Mouse (Mus musculus) erythroblast, adult 5-6 weeks (primary cell): ENCODE data around the gene Acat2. TPM values are rescaled to one million over a fixed set of nuclear protein-coding genes. Genes with fewer than 3 reads are reported as not detected.
"Not testable (repeated sequence)": the region's sequence is repeated elsewhere in the genome, so short reads cannot be mapped to it uniquely, and the experiment has no call there.

ENCODE experiments used
- ATAC-seq: replicated peaks from 2 replicates; pipeline ENCODE4 v1.8.0; 2016; ENCODE audit warnings: moderate number of reproducible peaks, mild to moderate bottlenecking, moderate TSS enrichment, inconsistent platforms; ENCODE audit not compliant: poor library complexity, low FRiP score, severe bottlenecking
- total RNA-seq, 2 experiments: library from RNA; stranded (forward) in 1 of 2; stranded (reverse) in 1 of 2; fragments of 150-400 nt in 1 of 2; fragments of 200-764, 138-1000 nt in 1 of 2; gene quantifications; 2 replicates each; pipeline versions ENCODE4 v1.2.3 to v1.2.4; 2015 to 2017; ENCODE audit warnings: low replicate concordance in 2 of 2

Acat2 gene
- total RNA-seq, 2 experiments from 2014 or later: 3.1 to 5.2 TPM

DNA sequence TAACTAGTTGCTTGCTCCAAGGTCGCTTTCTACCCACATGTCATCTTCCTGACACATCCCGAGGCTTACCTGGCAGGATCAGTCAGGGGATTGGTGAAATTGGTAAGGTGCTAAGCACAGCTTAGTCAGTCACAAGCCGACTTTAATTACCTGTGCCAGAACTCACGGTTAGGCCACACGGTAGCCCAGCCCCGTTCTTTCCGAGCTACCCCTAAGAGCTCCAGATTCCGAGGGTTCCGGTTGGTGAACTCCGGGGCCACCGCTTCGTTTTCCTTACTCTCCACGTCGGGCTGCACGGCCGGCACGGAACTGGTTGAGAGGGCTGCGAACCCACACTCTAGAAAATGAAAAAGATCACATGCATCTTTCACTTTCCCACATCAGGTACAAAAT, 45.1 kb downstream of the Acat2 start, which contains the start of gene Tcp1:
Tcp1 (plus strand) TSS at position 214 of the 393 bp plus-strand sequence.
- ATAC-seq: peak; percentile 29

DNA sequence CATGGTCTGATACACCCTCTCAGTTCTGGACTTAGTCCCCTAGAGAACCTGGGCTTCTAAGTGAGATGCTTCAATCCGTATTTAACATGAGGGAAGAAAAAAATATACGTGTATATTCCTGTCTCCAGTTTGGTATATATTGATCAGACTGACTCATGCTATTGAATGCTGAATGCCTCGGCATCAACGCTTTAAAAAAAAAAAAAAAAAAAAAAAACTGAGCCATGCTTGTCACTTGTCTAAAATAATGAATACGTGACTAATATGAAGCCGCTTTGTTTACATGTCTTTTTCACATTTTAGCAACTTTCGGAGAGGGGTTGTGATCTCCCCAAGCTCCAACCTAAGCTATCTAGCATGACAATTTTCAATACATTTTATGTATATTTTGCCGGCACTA, 50.2 kb downstream of the Acat2 start:
- ATAC-seq: no peak

DNA sequence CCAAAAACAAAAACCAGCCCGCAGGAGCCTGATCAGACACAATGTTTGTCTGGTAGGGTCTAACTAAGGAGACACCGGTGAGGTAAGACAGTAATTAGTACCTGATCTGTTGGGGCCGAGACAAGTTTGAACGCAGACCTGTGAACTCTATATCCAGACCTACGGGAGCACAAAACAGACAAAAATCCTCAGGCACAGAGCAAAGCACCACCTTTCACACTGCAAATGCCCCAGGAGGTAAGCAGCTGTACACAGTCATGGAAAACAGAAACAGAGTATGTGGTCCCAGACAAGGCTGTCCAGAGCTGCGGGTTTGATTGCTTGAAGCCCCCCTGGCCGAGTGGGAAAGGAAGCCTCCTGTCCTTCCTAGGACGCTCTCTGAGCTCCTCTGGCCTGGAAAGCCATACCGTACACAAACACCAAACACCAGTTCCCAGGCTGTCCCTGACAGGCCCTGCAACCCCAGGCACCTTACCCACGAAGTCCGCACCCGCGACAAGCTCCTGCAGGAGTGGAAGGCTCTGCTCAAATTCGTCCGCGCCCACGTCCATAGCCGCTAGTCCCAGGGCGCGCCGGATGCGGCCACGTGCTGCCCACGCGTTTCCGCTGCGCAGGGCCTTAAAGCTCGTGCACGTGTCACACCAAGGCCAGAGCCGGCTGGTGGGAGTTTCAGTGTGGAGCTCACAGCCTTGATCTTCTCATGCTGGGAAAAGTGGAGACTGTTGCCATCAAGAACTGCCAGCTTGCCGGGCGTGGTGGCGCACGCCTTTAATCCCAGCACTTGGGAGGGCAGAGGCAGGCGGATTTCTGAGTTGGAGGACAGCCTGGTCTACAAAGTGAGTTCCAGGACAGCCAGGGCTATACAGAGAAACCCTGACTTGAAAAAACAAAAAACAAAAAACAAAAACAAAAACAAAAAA, 50.9 kb downstream of the Acat2 start, which contains the start of gene Pnldc1:
Pnldc1 (minus strand) TSS at position 870 of the 920 bp plus-strand sequence.
- no peak for ATAC-seq

DNA sequence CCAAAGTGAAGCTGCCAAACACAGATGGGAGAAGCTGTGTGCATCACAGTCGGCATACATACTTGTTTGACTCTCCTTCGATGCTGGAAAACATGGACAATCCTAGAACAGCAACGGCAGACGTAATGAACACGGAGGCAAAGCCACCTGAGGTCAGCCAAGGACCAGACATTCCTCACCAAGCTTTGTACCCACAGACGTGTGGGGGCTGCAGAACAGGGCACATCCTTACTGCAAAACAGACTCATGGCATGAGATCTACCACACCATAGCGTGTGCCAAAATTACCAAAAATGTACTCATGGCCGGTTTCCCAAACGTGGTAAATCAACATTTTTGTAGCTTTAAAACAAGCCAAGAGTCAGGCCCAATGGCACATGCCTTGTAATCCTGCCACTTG, 54.1 kb downstream of the Acat2 start:
- no peak for ATAC-seq

DNA sequence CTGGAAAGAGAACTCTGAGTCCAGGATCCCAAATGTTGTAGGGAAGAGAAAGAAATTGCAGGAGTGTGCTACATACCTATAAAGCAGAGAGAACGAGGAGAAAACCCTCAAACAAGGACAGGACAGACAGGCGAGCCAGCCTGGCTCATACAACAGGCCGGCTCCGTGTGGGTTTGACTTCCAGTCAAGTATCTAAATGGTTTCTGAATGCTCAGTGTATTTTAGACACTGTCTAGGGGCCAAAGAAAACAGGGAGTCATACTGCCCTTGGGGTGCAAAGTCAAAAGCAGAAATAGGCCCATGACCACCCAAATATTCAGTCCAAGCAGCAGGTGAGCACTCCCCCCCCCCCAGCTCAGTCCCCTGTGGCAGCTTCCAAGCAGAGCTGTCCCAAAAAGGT, 54.7 kb downstream of the Acat2 start:
- no peak for ATAC-seq

DNA sequence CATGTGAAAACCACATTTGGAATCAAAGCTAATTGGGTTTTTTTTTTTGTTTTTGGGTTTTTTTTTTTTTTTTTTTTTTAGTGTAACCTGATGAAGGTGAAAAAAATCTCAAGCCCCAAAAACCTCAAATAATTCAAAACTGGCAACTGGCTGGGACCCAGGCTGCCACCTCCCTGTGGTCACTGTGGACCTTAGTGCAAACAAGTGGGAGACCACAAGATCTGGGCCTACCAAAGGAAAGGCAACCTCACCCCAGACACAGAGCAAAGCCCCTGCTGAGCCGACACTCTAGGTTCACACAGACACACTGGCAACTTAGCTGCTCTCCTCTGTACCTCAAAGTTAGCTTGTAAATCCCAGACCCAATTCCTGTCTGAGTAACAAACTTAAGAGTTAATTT, 56.2 kb downstream of the Acat2 start:
- no peak for ATAC-seq

DNA sequence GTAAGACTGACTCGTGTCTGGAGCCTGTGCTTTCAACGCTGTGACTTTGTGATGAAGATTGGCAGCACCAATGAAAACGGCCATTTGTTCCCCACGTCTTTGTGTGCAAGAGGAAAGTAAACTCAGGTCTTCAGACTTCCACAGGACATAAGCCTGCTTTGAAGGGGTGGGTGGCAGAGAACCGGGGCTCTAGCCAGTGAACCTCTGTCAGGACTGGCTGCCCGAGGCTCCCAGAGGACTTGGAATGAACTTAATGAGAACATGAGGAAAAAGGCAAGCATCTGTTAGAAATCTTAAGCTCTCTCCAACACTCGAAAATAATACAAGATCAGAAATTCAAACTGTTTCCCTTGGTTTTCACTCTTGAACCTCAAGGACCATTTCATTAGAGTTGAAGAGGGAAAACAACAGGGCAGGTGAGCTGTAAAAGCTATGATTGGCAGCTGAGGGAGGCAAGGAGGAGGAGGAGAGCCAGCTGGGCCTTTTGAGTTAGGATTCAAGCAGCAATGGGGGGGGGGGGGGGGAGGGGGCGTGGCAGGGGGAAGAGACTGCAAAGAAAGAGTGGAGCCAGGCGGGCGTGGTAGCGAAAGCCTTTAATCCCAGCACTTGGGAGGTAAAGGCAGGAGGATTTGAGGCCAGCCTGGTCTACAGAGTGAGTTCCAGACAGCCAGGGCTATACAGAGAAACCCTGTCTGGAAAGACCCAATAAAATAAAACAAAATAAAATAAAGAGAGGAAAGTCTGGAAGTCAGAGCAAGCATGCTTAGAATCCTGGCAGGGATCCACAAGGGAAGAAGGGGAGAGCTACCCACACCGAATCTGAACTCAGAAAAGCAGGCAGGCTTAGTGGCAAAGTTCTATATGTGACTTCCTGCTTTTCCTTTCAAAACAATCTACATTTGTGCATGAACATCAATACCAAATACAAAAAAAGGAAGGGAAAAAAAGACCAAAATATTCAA, 56.9 kb downstream of the Acat2 start:
- ATAC-seq: no peak

DNA sequence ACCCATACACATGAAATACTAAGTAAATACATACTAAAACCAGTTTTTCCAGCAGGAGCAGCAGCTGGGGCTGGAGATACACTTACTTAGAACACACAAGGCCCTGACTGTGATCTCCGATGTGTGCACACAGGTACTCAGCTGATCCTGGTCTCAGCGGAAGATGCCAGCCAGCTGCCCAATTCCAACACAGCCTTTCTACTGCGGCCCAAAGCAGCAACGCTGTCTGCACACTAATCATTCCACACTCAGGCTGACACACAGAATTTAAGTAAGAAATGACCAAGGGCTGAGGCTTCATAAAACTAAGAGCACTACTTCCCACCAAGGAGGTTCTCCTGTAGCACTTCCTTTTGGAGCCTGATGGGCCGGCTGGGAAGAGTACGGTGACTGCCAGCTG, 58.3 kb downstream of the Acat2 start:
- no peak for ATAC-seq

DNA sequence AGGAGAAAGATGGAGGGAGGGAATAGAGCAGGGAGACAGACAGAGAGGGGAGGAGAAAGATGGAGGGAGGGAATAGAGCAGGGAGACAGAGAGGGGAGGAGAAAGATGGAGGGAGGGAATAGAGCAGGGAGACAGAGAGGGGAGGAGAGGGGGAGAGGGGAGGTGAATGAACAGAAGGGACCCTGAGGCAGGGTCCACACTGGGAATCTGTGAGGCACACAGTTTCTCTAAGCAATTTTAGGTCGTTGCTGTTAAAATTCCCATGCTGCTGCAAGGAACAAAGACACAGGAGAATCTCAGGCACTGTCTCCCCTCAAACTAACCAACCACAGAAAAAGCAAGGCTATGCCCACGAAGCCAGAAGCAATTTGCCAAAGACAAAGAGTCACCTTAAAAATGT, 61.9 kb downstream of the Acat2 start:
- ATAC-seq: not testable (repeated sequence)

DNA sequence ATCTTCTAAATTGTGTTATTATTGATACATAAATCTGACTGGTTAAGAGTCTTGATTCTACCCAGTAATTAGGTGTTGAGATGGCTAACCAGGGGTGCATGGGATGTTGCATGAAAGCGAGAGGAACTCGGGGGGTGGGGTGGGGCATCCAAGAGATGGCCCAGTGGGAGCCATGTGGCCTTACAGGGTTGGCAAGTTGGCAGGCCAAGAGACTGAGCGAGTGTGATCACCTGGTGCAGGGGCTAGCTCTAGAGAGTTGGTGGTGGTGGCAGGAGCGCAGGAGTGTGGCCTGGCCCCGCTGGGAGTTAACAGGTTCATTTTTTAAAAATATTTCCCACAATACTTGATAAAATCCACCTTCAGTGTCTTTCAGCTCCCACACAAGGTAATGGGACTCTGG, 62.9 kb downstream of the Acat2 start:
- ATAC-seq: no peak

Other genes starting within 250 kb of the Acat2 start
- 0.96 and 3.3 TPM in 2 replicates for gene Igf2r, start 191.1 kb downstream of the Acat2 start, total RNA-seq (2015; ENCODE audit: low replicate concordance)
- 4.9 TPM in 2 replicates for gene Igf2r, start 191.1 kb downstream of the Acat2 start, total RNA-seq (2017; ENCODE audit: low replicate concordance)
- gene Mas1, start 92.6 kb downstream of the Acat2 start, total RNA-seq (2015; ENCODE audit: low replicate concordance): not detected in 2 replicates
- gene Mas1, start 92.6 kb downstream of the Acat2 start, total RNA-seq (2017; ENCODE audit: low replicate concordance): not detected in 2 replicates
- gene Mrgprh, start 84.7 kb downstream of the Acat2 start, total RNA-seq (2015; ENCODE audit: low replicate concordance): not detected in 2 replicates
- not detected in 2 replicates for gene Mrgprh, start 84.7 kb downstream of the Acat2 start, total RNA-seq (2017; ENCODE audit: low replicate concordance)
- not detected in 2 replicates for gene Pnldc1, start 50.5 kb downstream of the Acat2 start, total RNA-seq (2015; ENCODE audit: low replicate concordance)
- not detected in 2 replicates for gene Pnldc1, start 50.5 kb downstream of the Acat2 start, total RNA-seq (2017; ENCODE audit: low replicate concordance)
- gene Tcp1, start 45.0 kb downstream of the Acat2 start, total RNA-seq (2015; ENCODE audit: low replicate concordance): 98.2 and 107 TPM in 2 replicates
- gene Tcp1, start 45.0 kb downstream of the Acat2 start, total RNA-seq (2017; ENCODE audit: low replicate concordance): 117 and 145 TPM in 2 replicates
- gene Mrpl18, start 44.4 kb downstream of the Acat2 start, total RNA-seq (2015; ENCODE audit: low replicate concordance): 44.4 and 51.4 TPM in 2 replicates
- gene Mrpl18, start 44.4 kb downstream of the Acat2 start, total RNA-seq (2017; ENCODE audit: low replicate concordance): 33.6 and 46.0 TPM in 2 replicates
- gene Acat3, start 20.1 kb downstream of the Acat2 start, total RNA-seq (2015; ENCODE audit: low replicate concordance): not detected in 2 replicates
- not detected in 2 replicates for gene Acat3, start 20.1 kb downstream of the Acat2 start, total RNA-seq (2017; ENCODE audit: low replicate concordance)
- 36.1 and 36.2 TPM in 2 replicates for gene Wtap, start 33.4 kb upstream of the Acat2 start, total RNA-seq (2015; ENCODE audit: low replicate concordance)
- gene Wtap, start 33.4 kb upstream of the Acat2 start, total RNA-seq (2017; ENCODE audit: low replicate concordance): 37.9 and 68.2 TPM in 2 replicates
- gene Sod2, start 46.1 kb upstream of the Acat2 start, total RNA-seq (2015; ENCODE audit: low replicate concordance): 22.2 and 45.7 TPM in 2 replicates
- 8.3 and 21.9 TPM in 2 replicates for gene Sod2, start 46.1 kb upstream of the Acat2 start, total RNA-seq (2017; ENCODE audit: low replicate concordance)
- gene Gpr31b, start 91.5 kb upstream of the Acat2 start, total RNA-seq (2015; ENCODE audit: low replicate concordance): 1.0 TPM in 1 of 2 replicates, not detected in the other
- not detected in 2 replicates for gene Gpr31b, start 91.5 kb upstream of the Acat2 start, total RNA-seq (2017; ENCODE audit: low replicate concordance)
- gene Tcp10b, start 100.4 kb upstream of the Acat2 start, total RNA-seq (2015; ENCODE audit: low replicate concordance): not detected in 2 replicates
- gene Tcp10b, start 100.4 kb upstream of the Acat2 start, total RNA-seq (2017; ENCODE audit: low replicate concordance): 0.14 and 1.6 TPM in 2 replicates
- not detected in 2 replicates for gene Unc93a, start 171.1 kb upstream of the Acat2 start, total RNA-seq (2015; ENCODE audit: low replicate concordance)
- not detected in 2 replicates for gene Unc93a, start 171.1 kb upstream of the Acat2 start, total RNA-seq (2017; ENCODE audit: low replicate concordance)